Mouse (Mus musculus): ENCODE results near the gene Srbd1. TPM values are rescaled to one million over a fixed set of nuclear protein-coding genes. Genes with fewer than 3 reads are reported as not detected.
A peak's percentile ranks its signal among the peaks of the same experiment; 100 is the strongest.

Gene Srbd1
- total RNA-seq, 2 experiments from 2014 or later, result 17.2 to 19.5 TPM

- no peak for ATAC-seq (ENCODE audit: poor library complexity, severe bottlenecking)
Measured at GRCm38 (mm10) chr17:86038211-86038648, 106.7 kb downstream of the Srbd1 start.

DNA sequence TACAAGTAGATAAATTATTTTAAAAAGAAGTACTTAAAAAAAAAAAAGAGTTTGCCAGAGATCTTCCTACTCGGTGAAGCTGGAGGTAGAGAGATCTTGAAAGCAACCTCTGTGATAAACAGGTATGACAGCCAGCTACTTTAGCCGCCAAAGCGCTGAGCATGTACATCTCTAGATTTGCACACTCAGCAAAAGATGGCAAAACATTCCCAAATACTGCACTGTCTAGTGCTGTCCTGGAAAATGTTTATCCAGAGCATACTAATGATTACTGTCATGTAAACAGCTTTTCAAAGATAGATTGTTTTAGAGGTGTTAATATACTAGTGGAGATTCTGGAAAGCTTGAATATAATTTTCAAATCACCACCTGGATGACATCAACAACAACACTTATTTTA, 109.4 kb downstream of the Srbd1 start:
- ATAC-seq (ENCODE audit: poor library complexity, severe bottlenecking), result no peak

- ATAC-seq (ENCODE audit: poor library complexity, severe bottlenecking), result no peak
Measured at GRCm38 (mm10) chr17:86035146-86035545, 109.8 kb downstream of the Srbd1 start.

- ATAC-seq (ENCODE audit: poor library complexity, severe bottlenecking), result no peak
Measured at GRCm38 (mm10) chr17:86034641-86035040, 110.3 kb downstream of the Srbd1 start.

DNA sequence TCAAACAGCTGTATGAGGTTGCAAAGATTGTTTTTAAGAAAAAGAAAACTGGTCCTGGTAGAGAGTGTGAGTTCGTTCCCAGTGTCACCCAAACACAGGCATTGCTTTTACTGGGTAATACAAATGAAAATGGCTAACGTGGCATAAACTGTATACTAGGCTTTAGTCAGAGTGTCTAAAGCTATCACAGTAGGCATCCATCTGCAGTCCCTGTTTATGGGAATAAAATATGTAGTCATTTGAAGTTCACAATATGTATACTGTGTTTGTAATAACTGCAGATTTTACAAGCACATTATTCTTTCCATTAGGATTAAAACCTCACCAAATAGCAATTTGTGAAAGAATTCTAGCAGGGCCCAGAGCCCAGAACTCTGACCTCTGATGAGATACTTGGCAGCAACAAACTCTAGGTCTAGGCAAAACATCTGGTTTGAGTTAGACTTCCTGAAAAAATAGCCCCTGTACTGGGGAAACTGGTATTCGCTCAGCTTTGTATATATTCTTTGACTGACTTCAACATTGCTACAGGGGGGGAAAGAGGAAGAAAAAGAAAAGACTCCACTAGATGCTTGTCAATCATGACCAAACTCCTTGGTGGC, 112.8 kb downstream of the Srbd1 start:
- no peak for ATAC-seq (ENCODE audit: poor library complexity, severe bottlenecking)

DNA sequence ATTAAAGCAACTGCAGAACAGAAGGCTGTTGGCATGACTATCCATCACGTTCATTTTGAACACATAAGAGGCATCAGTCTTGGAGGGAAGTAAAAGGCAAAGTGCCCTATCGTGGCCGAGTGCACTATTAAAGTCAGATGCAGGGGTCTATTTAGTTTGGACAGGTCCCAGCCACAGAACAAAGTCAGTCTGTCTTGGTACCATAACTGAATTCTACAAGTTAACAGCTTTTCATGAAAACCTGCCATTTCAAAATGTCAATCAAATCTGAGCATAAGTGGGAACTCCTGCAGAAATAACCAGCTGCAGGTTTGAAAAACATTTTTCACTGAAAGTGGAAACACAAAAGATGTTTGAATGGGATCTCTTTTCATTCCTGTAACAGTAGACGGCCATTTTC, 115.0 kb downstream of the Srbd1 start:
- ATAC-seq (ENCODE audit: poor library complexity, severe bottlenecking), result no peak

- ATAC-seq (ENCODE audit: poor library complexity, severe bottlenecking), result no peak
Measured at GRCm38 (mm10) chr17:86029175-86029574, 115.8 kb downstream of the Srbd1 start.

GRCm38 (mm10) chr17:86027577-86028199, 117.3 kb downstream of the Srbd1 start:
- no peak for ATAC-seq (ENCODE audit: poor library complexity, severe bottlenecking)

DNA sequence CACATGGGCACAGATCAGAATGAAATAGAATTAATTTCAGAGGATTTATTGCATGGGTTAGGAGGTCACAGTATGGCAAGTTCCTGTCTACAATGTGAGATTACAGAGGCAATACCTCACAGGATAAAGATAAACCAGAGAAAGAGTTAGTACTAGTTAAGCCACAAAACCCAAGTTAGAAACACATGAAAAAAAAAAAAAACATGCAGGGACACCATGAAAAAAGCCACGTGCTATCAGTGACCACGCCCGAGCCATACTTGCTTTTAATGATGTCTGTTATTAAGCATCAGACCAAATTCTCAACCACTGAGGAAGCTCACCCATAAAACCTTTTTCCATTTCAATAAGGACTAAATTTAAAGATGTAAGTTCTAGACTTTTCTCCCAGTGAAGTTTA, 120.4 kb downstream of the Srbd1 start:
- no peak for ATAC-seq (ENCODE audit: poor library complexity, severe bottlenecking)

DNA sequence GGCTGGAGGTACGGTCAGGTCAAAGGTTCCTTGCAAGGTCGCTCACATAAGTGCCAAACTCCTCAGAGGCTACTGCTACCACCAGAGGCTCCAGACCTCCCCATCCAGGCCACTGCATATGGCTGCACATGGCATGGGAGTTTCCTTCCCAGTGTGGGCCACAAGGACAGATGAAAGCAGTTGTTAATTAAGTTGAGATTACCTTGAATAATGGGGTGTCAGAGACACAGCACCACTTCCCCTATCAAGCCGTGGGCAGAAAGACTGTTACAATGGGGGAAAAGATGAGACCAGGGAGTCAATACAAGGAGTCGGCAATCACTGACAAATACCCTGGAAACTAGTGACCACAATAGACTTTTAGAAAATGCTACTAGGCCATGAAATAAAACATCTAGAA, 122.6 kb downstream of the Srbd1 start:
- no peak for ATAC-seq (ENCODE audit: poor library complexity, severe bottlenecking)

DNA sequence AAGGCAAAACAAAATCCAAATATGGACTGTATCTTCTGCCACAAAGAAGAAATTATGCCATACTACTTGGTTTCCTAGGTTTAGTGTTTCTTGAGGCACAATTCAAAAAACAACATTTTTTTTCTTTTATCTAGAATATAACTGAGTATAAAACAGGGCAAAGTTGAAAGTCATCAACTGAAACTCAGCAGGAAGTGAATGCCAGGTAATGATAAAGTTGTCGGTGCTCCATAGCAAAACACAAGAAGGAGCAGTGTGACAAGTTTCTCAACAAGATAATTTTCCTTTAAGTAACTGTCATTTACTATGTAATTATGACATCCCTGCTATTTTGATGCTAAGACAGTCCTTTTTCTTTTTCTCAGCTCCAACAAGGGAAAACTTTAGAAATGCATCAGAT, 123.2 kb downstream of the Srbd1 start:
- no peak for ATAC-seq (ENCODE audit: poor library complexity, severe bottlenecking)

GRCm38 (mm10) chr17:86021231-86021630, 123.7 kb downstream of the Srbd1 start:
- no peak for ATAC-seq (ENCODE audit: poor library complexity, severe bottlenecking)

DNA sequence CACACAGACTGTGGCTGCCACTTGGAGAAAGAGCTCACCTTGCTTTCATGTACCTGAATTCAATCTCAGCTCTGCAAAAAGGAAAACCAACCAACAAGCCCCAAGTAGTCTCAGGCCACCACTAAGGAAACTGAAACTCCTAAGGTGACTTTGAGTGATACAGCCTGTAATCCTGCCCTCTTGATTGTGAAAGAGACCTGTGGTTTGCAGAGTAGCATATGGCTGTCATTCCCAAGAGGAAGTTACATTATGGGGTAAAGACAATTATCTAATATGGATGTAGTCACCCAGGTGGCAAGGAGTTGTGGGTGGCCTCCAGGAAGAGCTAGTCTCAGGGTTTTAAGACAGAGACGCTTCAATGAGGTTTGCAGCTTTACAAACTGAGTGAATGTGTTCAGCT, 125.2 kb downstream of the Srbd1 start:
- peak; percentile 69 for ATAC-seq (ENCODE audit: poor library complexity, severe bottlenecking)

DNA sequence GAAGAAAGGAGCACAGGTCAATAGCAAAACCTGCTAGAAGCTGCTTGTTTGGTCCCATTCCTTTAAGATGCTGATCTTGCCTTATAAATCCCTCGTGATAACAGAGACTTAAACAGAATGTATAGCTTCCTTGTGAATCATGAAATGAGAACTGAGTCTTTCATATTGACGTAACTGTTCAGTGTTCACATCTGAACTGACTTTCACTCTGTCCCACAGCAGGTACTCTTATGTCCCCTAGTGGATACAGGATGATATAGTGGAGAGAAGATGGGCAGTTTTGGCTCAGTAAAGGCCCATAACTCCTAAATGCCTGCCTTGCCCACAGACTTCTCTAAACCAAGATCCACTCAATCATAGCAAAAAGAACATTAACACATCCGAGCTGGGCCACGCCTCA, 130.7 kb downstream of the Srbd1 start:
- no peak for ATAC-seq (ENCODE audit: poor library complexity, severe bottlenecking)

DNA sequence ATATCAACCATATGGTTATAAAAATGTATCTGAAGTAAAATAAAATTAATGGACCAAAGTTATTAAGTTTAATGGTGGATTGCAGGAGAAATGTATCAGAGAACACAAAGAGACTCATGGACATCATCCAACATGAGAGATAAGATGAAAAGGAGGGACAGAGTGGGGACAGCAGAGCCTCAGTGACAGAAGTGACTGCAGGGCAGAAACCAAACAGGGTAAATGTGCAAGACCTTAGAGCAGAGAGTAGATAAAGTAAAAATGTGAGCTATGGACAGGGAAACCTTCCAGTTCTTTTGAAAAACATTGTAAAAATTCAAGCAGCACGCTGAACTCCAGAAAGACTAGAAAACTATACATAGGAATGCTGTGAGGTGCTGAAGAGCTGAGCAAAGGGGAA, 132.4 kb downstream of the Srbd1 start:
- no peak for ATAC-seq (ENCODE audit: poor library complexity, severe bottlenecking)

DNA sequence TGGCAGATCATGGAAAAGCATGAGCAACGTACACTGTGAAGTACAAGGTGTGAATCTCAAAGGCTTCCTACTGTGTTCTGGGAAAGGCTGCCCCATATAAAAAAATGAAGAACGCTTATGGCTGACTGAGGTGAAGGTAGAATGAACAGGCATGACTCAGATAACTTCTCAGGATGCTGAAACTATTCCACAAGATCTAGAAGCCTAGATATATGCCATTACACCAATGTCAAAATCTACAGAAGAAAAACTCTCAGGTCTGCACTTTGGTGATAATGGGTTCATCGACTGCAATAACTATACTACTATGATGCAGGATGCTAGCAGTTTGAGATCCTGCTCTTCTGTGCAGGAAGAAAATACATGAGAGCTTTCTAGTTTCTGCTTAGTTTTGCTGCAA, 133.1 kb downstream of the Srbd1 start:
- ATAC-seq (ENCODE audit: poor library complexity, severe bottlenecking), result no peak

DNA sequence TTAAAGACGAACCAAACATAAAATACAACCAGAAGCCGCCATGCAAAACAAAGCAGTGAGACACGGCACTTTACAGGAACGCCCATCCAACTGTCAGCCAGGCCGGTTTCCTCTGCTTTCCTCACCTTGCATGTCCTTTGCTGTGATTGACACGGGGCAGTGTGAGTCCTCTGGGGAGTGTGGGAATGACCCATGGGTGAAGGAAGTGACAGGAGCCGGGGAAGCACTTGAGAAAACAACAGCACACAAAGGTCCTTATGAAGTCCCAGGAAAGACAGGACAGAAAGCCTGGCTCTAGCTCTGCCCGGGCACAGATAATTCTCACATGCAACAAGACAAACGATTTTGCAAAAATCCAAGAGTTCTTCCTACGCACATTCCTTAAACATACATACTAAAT, 136.6 kb downstream of the Srbd1 start:
- no peak for ATAC-seq (ENCODE audit: poor library complexity, severe bottlenecking)

DNA sequence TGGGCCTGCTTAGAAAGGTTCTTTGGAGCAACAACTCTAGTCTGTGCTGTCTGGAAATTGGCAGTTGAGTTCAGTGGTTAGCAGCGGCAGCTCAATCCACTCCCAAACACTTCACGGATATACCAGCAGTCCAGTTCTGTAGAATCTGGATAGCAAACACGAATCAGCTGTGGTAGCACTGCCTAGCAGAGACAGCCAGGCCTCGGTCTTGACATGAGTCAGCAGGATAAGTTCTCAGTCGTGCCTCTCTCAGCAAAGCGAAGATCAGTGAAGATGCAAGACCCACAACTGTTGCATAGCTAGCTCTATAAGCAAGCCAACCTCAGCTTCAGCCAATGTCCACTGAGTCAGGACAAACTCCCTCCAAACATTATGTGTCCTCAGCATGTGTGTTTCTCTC, 142.9 kb downstream of the Srbd1 start:
- ATAC-seq (ENCODE audit: poor library complexity, severe bottlenecking), result no peak

DNA sequence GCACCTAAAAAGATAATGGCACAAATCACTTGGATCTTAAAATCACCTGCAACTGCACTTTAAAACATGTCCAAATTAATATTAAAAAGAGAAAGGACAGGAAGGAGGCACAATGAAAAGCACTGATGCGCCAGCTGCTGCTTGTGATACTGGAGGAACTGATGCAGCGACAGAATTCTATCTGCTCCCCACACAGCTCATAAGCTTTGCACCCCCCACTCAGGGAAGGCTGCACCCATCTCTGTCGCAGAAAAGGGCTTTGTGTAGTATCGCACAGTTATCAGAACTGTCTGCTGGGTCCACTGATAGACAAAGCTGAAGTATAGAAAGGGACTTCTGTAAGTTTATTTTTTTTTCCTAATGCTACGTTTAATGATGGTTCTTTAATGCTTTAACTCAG, 143.3 kb downstream of the Srbd1 start:
- ATAC-seq (ENCODE audit: poor library complexity, severe bottlenecking), result no peak

DNA sequence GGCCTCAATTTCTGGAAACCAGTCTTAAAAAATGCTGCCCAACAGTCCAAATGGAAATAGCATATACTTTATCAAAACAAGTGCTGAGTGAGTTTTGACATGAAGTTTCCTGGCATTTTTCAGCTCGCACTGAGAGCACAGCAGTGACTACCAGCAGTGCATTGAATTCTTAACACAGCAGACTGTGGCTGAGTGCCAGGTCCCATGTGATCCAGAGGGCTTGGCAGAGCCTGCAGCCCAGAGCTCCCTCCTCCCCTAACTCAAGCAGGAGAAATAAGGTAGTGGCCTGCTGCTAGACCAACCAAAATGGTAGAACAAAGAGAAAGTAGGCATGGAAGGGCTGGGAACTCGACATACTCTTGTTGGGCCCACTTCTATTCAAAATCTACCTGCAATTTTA, 149.2 kb downstream of the Srbd1 start:
- no peak for ATAC-seq (ENCODE audit: poor library complexity, severe bottlenecking)

- ATAC-seq (ENCODE audit: poor library complexity, severe bottlenecking), result no peak
Measured at GRCm38 (mm10) chr17:85995086-85995485, 149.9 kb downstream of the Srbd1 start.

GRCm38 (mm10) chr17:85989058-85989769, 155.8 kb downstream of the Srbd1 start:
- no peak for ATAC-seq (ENCODE audit: poor library complexity, severe bottlenecking)
